Mouse (Mus musculus): ENCODE data around the gene Hoxa11.

The Hoxa11 gene

DNA sequence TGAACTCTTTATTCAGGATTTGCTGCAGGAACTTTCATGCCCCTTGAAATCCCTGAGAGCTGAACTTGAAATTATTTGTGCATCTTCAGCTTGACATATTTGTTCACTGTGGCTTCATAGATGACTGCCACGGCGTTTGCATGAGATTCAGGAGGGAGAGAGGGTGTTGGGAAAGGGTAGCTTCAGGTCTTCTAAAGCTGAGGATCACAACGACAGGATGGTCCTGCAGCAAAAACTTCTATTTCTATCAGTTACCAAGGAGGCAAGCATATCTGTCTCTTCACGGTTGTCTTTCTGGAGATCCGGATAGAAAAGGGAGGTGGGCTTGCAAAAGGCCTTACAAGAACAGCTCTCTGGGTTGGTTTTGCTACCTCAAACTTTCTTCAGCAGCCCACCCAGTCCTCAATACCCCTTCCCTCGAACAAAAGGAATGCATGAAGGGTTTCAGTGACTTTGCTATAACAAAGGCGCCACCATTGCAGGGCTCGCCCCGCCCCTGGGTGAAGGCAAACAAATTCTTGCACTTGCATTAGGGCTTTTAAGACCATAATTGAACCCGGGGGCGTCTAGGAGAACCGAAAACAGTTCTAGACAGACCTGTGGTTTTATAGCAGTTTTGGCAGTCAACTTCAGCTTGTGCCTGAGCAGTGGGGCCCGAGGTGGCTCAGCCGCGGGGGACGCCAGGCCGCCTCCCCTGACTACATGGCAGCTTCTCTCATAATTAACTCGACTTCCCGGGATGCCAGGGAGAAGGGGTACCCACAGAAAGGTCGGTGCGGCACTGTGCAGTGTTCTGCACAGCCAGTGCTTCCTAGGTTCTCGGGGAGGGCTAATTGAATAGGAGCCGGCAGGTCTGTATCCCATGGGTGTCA, 2.4 kb upstream of the Hoxa11 start:
- DNase-seq, result peak; percentile 8

DNA sequence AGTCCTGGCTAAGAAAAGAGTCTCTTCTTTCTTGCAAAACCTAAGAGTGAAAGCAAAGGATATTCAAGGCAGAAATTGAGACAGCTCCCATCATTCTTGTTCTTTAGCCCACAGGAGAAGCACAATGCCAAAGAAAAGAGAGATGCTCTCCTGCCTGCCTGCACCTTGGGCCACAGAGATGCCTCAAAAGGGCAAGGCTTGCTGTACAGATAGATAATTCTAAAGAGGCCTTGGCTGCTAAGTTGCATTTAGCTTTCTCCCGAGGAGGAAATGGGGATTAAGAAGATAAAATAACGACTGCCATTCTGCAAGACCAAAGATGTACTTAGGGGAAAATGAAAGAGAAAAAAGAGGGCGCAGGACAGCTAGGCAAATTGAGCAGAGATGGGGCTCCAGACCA, 1.3 kb upstream of the Hoxa11 start:
- no peak for DNase-seq

DNA sequence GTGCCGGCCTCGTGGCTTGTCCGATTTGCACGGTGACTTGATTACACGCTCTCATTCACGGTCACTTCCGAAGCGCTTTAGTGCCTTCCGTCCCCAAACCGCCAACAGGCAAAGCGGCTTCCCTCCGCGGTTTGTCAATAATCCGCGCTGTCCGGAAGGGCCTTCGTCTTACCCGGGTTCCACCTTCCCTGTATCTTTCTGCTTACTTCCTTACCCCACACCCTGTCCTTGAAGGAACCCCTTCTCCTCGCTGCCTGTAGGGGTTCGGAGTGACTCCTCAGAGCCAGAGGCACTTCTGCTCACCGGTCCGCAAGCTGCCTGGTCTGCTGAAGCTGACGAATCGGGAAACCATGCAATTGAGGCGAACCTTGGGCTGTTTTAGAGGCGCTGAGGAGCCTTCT, 793 bp upstream of the Hoxa11 start:
- peak; percentile 54 for DNase-seq

DNA sequence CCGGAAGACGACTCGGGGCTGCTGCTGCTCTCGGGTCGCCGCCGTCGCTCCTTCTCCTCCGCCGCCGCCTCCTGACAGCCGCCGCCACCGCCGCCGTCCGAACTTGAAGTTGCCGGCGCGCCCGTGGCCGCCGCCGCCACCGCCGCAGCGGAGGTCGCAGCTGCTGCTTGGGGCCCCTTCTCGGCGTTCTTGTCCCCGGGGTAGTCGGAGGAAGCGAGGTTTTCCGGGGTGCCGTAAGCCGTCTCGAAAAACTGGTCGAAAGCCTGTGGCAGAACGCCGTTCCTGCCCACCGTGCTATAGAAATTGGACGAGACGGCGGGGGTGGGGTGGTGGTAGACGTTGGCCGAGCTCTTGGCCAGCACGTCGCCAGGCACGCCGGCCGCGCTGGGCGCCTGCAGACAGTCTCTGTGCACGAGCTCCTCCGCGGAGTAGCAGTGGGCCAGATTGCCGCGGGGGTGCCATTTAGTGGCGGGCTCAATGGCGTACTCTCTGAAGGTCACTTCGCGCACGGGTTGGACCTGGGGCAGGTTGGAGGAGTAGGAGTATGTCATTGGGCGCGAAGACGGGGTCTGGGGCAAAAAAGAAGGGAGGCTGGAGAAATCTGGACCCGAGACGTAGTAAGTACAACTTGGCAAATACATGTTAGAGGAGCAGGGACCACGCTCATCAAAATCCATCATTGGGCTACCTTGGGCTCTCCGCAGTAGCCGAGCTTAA, 412 bp downstream of the Hoxa11 start:
- peak; percentile 56 for DNase-seq

DNA sequence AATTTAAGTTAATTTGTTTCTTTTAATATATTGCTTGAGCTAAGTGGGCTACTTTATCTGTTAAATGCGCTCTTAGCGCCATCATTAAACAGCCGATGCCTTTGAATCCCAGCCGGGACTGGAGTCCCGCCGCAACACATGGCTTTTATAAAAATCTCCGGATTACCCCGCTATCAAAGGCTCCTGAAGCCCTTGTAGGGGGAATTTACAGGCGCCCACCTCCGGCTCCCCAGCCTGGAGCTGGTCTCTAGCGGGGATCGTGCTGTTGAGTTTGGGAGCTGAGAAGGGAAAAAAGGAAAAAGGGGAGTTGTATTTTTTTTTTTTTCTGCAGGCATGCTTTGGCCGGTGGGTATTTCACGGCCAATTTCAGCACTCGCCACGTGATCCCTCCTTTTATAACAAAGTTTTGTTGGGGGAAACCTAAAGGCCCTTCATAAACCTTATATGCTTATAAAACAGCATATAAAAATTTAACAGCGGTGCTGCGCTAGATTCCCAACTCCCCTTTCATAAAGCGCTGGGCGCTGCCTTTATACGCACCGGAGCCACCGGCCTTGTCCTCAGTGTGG, 1.1 kb downstream of the Hoxa11 start:
- peak; percentile 18 for DNase-seq

DNA sequence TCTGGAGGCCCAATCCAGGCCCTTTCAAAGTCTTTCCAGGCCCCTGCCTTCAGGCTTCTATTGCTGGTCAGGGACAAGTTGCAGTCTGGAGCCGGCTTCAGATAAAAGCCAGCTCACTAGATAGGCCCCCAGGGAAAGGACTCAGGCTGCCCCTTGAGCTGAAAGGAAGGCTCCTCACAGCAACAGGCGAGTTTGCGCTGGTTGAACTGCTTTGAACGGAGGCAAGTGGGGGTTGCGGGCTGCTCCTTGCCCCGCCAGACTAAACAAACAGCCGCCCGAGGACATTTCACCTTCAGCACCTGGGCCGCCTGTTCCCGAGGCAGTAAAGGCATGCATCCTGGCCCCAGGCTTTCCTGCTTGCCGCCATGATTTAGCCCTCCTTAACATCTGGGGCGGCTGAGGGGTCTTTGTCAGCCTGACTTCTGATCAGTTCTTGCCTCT, 1.9 kb downstream of the Hoxa11 start:
- DNase-seq, result peak; percentile 22

DNA sequence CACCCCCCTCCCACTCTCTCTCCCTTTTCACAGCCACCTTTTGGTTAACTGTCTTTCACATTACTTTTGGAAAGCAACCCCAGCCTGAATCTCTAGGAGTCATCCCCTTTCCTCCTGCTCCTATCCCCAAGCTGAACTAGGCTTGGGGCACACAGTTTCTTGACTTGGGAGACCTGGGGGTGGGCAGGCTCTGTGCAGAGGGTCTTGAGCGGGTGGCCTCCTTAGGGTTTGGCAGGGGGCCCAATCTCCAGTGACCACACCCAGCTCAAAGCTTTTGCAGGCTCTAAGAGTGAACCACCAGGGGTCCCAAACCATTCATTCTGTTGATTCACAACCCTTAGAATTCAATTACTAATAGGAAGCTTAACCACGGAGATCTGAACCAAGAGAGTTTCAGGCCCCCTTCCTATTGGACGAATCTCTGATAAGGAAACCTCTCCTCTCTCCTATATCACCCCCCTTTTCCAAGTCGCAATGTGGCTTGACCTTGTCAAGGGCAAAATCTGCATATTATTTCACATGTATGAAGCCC, 2.7 kb downstream of the Hoxa11 start:
- peak; percentile 5 for DNase-seq

DNA sequence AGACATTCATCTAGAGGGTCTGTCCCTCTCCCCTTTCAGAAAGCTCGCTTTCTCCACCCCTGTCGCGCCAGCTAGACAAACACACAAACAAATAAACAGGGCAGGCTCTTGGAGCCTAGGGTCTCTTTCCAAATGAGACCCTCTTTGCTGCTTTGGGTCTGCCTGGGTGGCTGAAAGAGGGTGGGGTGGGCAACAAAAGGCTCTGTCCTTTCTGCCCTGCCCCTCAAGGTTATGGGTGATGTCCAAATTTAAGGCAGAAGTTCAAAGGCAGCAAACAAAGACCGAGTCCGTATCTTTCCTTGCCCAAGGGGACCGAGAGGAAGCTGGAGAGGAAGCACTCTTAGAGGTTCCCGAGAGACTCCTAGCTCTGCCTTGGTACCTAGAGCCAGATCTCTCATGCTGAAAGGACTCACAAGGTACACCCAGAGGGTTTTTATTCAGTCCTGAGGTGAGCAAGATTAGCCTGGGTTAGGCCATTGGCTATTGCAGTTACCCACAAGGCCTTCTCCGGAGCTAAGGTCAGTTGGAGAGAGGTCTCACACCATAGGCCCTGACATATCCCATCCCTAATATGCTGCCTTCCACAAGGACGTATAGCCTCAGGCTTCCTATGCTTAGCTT, 4.5 kb downstream of the Hoxa11 start:
- no peak for DNase-seq

DNA sequence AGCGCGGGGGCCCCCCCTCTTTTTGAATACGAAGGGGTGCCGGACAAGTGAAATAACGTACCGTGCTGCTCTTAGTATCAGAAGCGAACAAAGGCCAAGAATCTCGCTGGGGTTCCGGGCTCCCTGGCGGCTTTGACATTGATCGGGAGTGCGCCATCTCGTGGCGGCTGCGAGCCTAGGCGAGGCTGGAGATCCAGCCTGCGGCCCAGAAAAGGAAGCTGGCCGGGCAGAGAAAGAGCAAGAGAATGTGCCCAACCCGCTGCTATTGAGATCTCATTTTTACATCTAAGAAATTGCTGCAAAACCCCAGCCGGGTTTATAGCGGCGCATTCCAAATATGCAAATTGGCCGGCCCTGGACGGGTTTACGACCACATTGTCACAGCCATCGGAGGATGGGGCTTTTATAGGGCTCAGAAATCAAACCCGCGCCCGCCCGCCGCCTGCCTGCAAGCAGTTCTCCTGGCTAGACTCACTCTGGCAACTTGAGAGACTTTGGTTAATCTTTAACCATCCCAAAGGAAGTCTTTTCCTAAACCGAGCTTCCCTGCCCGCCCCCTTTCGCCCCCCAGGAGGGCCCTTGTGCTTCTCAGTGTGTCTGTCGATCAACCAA, 5.1 kb downstream of the Hoxa11 start, which contains the start of gene Hoxa10:
Hoxa10 (minus strand) TSS at position 466 of the 612 bp plus-strand sequence.
- DNase-seq, result peak; percentile 93

DNA sequence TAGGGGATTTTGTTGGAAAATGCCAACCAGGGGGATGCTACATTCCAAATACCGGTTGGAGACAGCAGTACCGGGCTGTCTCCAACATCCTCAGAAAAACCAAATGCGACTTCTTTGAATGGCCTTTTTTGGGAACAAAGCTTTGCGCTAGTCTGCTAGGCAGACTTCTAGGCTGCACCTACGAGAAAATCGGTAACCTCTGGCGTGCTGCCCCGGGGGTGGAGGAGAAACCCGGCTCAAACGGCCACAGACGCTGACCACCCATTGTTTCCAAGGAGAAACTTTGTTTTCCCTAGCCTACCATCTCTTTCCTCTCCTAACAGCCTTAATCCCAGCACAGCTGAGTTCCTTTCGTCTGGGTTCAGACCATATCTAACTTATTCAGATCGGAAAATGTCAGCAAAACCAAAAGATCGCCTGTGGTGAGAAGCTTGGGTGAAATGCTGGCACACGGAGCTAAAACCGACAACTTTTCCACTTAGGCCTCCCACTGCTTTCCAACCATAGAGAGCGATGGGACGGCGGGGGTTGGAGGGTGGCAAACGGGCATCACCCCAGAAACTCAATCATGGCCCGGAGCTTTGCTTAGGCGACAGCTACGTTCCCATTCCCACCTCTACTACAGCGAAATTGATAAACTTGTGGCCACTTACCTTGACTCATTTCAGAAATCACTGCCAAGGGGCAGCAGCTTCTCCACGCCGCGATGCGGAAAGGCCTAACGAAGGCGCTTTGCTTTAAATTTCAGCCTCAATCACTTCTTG, 5.8 kb downstream of the Hoxa11 start:
- peak; percentile 65 for DNase-seq

DNA sequence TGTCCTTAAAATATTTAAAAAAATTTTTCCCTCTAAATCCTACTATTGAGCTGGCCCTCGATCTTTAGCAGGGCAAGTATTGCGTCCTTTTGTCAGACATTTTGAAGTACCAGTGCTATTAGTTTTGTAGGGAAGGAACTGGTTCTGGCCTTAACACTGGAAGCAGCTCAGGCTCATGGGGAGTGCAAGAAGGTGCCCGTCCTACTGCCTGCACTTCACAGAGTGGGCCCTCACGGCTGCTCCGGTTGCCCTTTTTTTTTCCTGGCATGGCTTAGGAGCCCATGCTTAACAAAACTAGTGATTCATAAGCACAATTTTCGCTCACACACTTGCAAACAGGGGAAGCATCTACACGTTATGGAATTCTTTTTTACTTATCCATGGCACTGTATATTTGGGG, 6.6 kb downstream of the Hoxa11 start:
- peak; percentile 48 for DNase-seq

DNA sequence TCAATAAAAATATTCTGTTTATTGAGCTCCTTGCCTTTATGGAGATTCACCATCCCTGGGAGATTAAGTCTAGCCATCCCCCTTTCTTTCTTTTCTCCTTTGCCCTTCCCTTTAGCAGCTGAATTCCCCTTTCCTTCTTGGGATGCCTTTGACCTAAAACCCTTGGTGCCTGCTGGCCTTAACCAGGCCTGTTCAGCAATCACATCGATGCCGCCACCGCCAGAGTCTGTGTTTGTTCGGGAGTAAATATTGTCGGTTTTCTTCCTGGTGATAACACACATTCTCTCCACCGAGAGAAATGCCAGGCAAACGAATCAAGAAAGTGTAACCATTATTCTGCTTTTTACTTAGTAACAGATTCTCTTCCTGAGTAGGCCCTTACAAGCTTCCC, 7.5 kb downstream of the Hoxa11 start:
- peak; percentile 42 for DNase-seq

DNA sequence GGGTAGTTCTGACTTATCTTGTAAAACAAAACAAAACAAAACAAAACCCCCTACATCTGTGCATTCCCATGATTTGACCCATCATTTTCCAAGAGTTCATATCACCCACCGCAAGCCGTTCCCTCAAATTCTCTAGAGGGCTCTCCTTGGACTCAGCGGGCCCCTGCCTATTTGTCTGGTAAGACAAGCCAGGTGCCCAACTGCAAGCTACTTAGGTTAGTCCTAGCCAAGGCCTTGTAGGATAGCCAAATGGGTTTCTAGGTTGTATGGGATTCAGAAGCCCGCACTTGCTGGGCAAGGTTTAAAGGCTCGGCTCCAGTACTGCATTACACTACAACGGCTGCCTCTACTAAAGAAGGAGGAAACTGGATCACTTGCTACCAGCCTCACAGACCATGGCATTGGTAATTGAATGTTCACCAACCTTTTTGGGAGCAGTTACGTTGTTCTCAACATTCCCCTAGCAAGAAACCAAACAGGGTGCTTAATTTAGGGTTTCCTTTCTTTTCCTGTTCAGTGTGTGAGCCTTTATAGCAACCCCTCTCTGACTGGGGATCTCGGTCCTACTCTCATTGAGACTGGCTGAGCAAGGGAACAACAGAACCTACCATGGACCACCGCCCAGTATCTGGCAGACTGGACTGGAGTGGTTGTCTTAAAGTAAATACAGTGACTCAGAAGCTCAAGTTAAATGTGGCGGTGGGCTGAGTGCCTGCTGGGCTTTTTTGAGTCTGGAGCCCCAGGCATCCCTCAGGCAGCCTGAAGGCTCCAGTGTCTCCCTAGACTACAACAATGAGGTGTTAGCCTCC, 8.1 kb downstream of the Hoxa11 start:
- DNase-seq, result peak; percentile 45

DNA sequence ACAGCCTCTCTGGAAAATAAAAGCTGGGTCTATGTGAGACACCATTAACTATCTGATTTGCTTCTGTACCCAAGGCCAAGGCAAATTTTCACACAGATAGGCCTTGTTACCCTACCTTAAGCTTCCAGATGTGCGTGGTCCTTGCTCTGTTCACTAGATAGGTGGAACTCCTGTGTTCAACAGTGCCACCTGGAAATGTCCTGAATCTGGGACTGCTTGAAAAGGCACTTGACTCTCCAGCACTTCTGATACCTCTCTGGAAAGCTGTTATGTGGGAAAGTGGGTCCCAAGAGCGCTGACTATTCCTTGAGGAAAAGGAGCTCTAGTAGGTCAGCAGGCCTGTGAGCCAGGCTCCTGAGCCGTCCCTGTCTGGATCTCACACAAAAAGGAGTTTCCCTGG, 8.8 kb downstream of the Hoxa11 start:
- peak; percentile 51 for DNase-seq

DNA sequence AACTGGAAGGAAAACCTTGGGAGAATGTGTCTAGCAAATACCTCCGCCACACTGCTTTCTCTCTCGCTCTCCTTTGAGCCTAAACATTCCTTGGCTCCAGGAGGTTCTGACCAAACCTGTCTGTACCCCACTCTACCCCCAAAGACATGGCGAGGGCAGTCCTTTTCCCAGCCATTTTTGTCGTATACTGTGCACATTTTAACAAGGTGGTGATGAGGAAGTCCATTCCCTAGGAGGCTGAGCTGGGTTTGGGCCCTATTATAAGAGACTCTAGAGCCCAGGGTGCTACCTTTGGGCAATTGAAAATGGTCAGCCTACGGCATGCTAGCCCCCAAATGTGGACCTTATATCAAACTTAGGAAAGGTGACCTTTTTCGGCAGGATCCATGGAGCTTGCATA, 9.7 kb downstream of the Hoxa11 start:
- no peak for DNase-seq

DNA sequence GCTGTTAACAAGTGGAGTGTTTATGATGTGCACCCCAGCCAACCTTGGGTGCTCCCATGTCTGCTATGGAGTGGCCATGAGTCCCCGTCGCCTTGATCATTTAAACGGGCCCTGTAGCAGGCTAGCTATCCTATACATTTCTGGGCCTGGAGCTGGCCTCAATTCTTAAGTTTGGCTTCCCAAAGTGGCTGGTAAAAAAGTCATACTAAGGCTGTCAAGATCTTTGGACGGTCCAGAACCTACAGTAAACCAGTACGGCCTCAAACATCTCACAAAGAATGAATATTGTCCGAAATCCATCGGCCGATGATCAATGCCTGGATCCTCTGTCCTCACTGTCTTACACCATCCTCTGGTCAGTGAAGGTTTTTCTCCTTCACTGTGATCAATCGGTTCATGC, 10.3 kb downstream of the Hoxa11 start:
- peak; percentile 40 for DNase-seq

DNA sequence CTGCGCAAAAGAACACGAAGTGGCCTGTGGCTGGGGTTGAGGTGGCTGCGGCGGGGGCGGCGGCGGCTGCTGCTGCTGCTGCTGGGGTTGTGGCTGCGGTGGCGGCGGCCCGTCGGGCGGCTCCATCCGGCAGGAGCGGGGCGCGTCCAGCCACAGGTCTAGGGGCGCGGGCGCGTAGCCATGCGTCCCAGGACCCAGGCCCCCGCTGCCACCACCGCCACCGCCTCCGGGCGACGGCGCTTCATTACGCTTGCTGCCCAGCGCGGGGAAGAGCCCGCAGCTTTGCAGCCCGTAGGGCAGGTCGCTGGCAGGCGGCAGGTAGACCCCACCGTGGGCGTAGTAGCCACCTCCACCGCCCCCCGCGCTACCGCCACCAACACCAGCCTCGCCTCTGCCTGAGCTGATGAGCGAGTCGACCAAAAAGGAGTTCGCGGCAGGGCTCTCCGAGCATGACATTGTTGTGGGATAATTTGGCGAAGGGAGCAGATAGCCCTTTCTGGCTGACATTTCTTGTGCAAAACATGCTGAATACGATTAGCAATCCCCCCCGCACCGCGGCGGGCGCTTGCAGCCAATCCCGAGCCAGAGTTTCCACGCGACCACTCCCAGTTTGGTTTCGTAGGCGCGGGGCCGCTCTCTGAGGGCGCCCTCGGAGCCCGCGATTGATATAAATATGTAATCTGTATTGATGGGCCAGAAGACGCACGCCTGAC, 11.0 kb downstream of the Hoxa11 start:
- peak; percentile 76 for DNase-seq

DNA sequence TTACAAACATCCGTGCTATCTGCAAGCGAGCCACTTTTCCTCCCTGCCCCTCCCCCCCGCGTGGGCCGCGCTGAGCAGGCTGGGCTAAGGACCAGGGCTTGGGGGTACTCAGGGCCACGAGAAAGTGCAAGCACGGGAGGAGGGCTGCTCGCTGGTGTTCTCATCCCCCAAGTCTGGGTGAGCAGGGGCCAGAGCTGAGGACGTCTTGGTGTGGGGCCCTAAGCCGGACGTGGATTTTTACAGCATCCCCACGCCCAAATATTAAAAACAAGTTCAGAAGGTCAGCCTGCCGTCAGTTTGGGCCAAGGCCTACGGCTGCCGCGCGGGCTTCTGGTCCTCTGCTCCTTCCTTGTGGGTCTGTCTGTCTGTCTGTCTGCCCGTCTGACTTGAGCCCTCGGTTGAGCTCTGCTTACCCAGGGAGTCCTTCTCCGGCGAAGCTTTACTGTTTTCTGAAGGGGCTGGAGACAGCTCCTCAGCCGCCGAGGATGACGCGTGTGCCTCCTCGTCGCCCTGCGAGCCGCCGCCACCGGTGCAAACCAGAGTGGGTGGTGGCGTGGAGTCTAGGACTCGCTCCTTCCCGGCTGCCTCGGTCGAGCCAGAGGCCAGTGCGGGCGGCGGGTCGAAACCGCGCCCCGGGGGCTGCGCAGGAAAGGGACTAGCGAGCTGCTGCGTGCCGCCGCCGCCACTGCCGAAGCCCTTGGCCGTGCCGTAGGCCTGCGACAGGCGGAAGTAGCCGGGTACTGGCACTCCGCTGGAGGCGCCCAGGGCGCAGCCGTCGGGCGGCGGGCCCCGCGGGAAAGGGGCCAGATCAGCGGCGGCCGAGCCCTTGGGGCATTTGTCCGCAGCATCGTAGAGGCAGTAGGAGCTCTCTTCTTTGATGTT, 11.8 kb downstream of the Hoxa11 start:
- DNase-seq, result peak; percentile 89

DNA sequence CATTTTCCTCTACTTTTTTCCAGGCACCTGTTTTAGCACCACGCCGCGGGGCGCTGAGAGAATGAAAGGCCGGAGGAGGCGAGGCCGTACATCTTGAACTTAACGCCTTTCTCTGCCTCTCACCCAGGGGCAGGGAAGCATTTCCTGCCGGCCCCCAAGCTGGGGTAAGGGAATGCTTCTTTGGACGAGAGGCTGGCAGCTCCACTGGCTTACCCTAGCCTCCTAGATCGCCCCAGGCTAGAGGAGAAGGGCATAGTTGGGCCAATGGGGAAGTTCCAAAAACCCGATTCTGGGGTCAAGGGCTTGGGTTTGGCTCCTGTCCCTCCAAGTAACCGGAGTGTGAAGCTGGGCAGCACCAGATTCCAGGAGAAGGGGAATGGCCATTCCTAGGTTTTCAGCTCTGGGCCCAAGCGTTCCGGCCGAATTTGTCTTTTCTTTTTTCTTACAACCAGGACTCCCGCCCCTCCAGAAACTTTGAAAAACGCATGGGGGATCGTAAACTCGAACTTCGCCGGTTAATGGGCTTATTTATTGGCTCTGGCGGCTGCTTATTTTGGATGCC, 12.5 kb downstream of the Hoxa11 start:
- no peak for DNase-seq

All from kidney, adult 18-20 months (tissue).